Mouse (Mus musculus) liver, embryonic 15.5 days (tissue): ENCODE measurements around the gene Ralgps1. TPM values are rescaled to one million over a fixed set of nuclear protein-coding genes. Genes with fewer than 3 reads are reported as not detected.

ENCODE experiments used
- ATAC-seq: fragments of 200-750 bp; cut with Nextera tagmentation; 2 replicates; pipeline ENCODE4 v1.8.0; 2017; ENCODE audit warnings: moderate number of reproducible peaks, mild to moderate bottlenecking, moderate library complexity; ENCODE audit not compliant: insufficient read depth
- H3K27ac ChIP-seq: fragments of 300-500 bp; sonication (generic); replicated peaks from 2 replicates; pipeline ENCODE4 v1.5.1; 2015; ENCODE audit warnings: mild to moderate bottlenecking, inconsistent platforms
- H3K27me3 ChIP-seq: fragments of 300-500 bp; sonication (generic); 2 replicates; pipeline ENCODE4 v1.6.1; 2015; ENCODE audit warnings: mild to moderate bottlenecking, inconsistent platforms
- H3K36me3 ChIP-seq: fragments of 300-500 bp; sonication (generic); replicated peaks from 2 replicates; pipeline ENCODE4 v1.6.1; 2015; ENCODE audit warnings: moderate library complexity, mild to moderate bottlenecking, inconsistent platforms
- H3K4me1 ChIP-seq: fragments of 300-500 bp; sonication (generic); replicated peaks from 2 replicates; pipeline ENCODE4 v1.6.1; 2015; ENCODE audit warnings: inconsistent platforms
- H3K4me2 ChIP-seq: fragments of 300-500 bp; sonication (generic); 2 replicates; pipeline ENCODE4 v1.6.1; 2015; ENCODE audit warnings: moderate library complexity, mild to moderate bottlenecking, inconsistent platforms
- H3K4me3 ChIP-seq: fragments of 300-500 bp; sonication (generic); replicated peaks from 2 replicates; pipeline ENCODE4 v1.5.1; 2015; ENCODE audit warnings: mild to moderate bottlenecking, inconsistent platforms
- H3K9ac ChIP-seq: fragments of 300-500 bp; sonication (generic); 2 replicates; pipeline ENCODE4 v1.6.1; 2015; ENCODE audit warnings: moderate library complexity, mild to moderate bottlenecking, inconsistent platforms
- H3K9me3 ChIP-seq: fragments of 300-500 bp; sonication (generic); replicated peaks from 2 replicates; pipeline ENCODE4 v1.6.1; 2016; ENCODE audit warnings: inconsistent platforms
- WGBS: fragments of 180-500 bp; shearing (Covaris S2); methylation state at CpG from one replicate; pipeline ENCODE4 v1.1.7; 2015; ENCODE audit warnings: mixed read lengths; ENCODE audit not compliant: insufficient replicate concordance; 5-methylcytosine and 5-hydroxymethylcytosine counted together
- polyA plus RNA-seq: library from polyadenylated mRNA; unstranded; fragments of >200 nt; fragmentation: Nextera tagmentation; extraction: Ambion mirVana; gene quantifications from 2 replicates; pipeline ENCODE4 v1.2.1, GENCODE M21; 2015

Gene Ralgps1
- polyA plus RNA-seq, 1 experiment from 2014 or later: 0.90 TPM

DNA sequence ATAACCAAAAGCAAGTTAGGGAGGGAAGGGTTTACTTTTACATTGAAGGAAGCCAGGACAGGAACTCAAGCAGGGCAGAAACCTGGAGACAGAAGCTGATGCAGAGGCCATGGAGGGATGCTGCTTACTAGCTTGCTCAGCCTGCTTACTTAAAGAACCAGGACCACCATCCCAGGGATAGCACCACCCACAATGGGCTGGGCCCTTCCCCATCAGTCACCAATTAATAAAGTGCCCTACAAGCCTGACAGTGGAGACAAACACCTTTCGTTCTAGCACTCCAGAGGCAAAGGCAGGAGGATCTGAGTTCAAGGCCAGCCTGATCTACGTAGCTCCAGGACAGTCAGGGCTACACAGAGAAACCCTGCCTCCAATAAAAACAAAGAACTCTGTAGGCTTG lies 23.8 kb upstream of the Ralgps1 start:
- WGBS: 72% methylated on average over 2 of the region's 2 CpGs
- H3K4me2 ChIP-seq: no peak overlapping the region
- no peak for ATAC-seq
- H3K36me3 ChIP-seq: no peaks in the 10 kb centered on the region
- no peaks in the 10 kb centered on the region for H3K9me3 ChIP-seq
- no peaks in the 10 kb centered on the region for H3K27me3 ChIP-seq
- H3K9ac ChIP-seq: no peak overlapping the region
- no peak overlapping the region for H3K4me3 ChIP-seq
- H3K4me1 ChIP-seq: no peaks in the 10 kb centered on the region
- H3K27ac ChIP-seq: no peak overlapping the region

GRCm38 (mm10) chr2:33393951-33394635 lies 22.8 kb upstream of the Ralgps1 start:
- H3K9ac ChIP-seq: no peak overlapping the region
- H3K27ac ChIP-seq: no peak overlapping the region
- no peaks in the 10 kb centered on the region for H3K9me3 ChIP-seq
- H3K27me3 ChIP-seq: no peaks in the 10 kb centered on the region
- H3K36me3 ChIP-seq: no peaks in the 10 kb centered on the region
- H3K4me1 ChIP-seq: no peaks in the 10 kb centered on the region
- 66% methylated on average over 11 of the region's 11 CpGs for WGBS
- H3K4me2 ChIP-seq: no peak overlapping the region
- H3K4me3 ChIP-seq: no peak overlapping the region
- no peak for ATAC-seq

GRCm38 (mm10) chr2:33393021-33393420 lies 21.7 kb upstream of the Ralgps1 start:
- Histone ChIP-seq H3K27me3 (no peaks in the 10 kb centered on the region), H3K9ac (no peak overlapping the region), H3K4me2 (no peak overlapping the region), H3K27ac (no peak overlapping the region), H3K4me3 (no peak overlapping the region), H3K9me3 (no peaks in the 10 kb centered on the region), H3K4me1 (no peaks in the 10 kb centered on the region), H3K36me3 (no peaks in the 10 kb centered on the region)
- no peak for ATAC-seq

- peak overlapping the region; percentile 88 for H3K4me2 ChIP-seq
- no peak overlapping the region for H3K27ac ChIP-seq
- H3K9ac ChIP-seq: no peak overlapping the region
- no peaks in the 10 kb centered on the region for H3K36me3 ChIP-seq
- 29% methylated on average over 18 of the region's 18 CpGs for WGBS
- H3K4me3 ChIP-seq: peak overlapping the region; percentile 68
- no peak for ATAC-seq
- H3K27me3 ChIP-seq: no peaks in the 10 kb centered on the region
- H3K9me3 ChIP-seq: no peaks in the 10 kb centered on the region
- H3K4me1 ChIP-seq: peaks cover 12% of the 10 kb centered on the region
Observed at GRCm38 (mm10) chr2:33371648-33372408, 542 bp upstream of the Ralgps1 start.

DNA sequence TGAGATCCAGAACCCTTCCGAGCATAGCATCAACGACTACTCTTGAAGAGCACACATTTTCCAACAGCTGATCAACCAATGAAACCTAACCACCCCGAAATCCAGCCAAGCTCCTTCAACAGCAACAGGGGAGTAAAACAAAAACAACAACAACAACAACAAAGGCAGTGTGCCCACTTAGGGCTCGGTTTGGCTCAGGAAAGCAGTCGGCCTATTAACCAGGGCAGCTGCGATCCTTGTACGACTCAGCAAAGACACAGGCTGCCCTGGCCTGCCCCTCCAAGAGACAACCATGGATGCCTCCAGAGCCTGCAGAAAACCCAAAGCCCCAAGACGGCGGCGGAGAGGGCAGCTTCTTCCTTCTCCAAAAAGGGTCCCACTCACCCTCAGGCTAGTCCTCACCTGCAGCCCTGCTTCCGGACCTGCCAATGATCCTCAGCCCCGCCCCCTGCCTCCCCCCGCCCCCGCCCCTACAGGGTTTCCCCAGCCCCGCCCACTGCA lies 960 bp downstream of the Ralgps1 start:
- peaks cover 19% of the 10 kb centered on the region for H3K4me1 ChIP-seq
- H3K27me3 ChIP-seq: no peaks in the 10 kb centered on the region
- ATAC-seq: no peak; the same call in none of the 2 replicates
- WGBS: 18% methylated on average over 14 of the region's 15 CpGs
- no peak overlapping the region for H3K9ac ChIP-seq
- peak overlapping the region; percentile 68 for H3K4me3 ChIP-seq
- no peaks in the 10 kb centered on the region for H3K9me3 ChIP-seq
- H3K4me2 ChIP-seq: peak overlapping the region; percentile 88
- H3K36me3 ChIP-seq: no peaks in the 10 kb centered on the region
- H3K27ac ChIP-seq: no peak overlapping the region

DNA sequence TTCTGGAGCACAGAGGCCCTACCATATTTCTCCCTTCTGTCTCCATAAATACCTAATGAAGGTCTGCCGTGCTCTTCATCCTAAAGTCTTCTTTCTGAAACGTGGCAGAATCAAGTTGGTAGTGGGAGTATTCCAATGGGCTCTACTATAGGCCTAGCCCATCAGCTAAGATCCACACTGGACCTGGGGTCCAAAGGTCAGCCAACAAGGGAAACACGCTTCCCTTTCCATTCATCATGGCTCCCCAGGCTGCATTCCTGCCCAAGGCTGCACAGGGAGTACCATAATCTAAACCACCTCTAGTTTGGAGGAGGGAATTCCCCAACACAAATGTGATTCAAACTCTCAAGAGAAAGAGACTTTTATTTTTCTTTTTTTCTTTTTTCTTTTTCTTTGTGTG lies 1.8 kb downstream of the Ralgps1 start:
- Histone ChIP-seq H3K27me3 (no peaks in the 10 kb centered on the region), H3K4me2 (no peak overlapping the region), H3K9me3 (no peaks in the 10 kb centered on the region), H3K27ac (no peak overlapping the region), H3K9ac (no peak overlapping the region), H3K4me1 (peaks cover 21% of the 10 kb centered on the region), H3K4me3 (no peak overlapping the region), H3K36me3 (no peaks in the 10 kb centered on the region)
- no peak for ATAC-seq
- 61% methylated on average over 3 of the region's 3 CpGs for WGBS

DNA sequence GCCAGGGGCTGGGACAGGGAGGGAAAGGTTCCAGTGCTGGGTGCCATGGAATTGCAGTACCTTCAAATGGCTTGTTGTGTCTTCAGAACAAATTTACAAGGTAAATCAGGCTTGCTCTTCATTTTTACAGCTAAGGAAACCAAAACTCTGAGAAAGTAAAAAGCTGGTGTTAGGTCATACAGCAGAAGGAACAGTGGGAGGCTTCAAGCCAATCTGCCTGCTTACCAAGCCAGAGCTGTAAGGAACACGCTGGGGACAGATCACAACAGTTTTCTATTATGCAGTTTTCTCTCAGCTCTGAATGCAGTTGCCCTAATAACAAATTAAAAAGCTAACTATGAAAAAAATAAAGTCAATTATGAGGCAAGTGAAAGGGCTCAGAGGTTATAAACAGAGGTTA lies 2.8 kb downstream of the Ralgps1 start:
- 77% methylated on average over 1 of the region's 1 CpGs for WGBS
- H3K9me3 ChIP-seq: no peaks in the 10 kb centered on the region
- peaks cover 21% of the 10 kb centered on the region for H3K4me1 ChIP-seq
- H3K27ac ChIP-seq: no peak overlapping the region
- H3K27me3 ChIP-seq: no peaks in the 10 kb centered on the region
- no peak overlapping the region for H3K4me3 ChIP-seq
- no peak overlapping the region for H3K9ac ChIP-seq
- H3K36me3 ChIP-seq: no peaks in the 10 kb centered on the region
- no peak for ATAC-seq
- H3K4me2 ChIP-seq: no peak overlapping the region

DNA sequence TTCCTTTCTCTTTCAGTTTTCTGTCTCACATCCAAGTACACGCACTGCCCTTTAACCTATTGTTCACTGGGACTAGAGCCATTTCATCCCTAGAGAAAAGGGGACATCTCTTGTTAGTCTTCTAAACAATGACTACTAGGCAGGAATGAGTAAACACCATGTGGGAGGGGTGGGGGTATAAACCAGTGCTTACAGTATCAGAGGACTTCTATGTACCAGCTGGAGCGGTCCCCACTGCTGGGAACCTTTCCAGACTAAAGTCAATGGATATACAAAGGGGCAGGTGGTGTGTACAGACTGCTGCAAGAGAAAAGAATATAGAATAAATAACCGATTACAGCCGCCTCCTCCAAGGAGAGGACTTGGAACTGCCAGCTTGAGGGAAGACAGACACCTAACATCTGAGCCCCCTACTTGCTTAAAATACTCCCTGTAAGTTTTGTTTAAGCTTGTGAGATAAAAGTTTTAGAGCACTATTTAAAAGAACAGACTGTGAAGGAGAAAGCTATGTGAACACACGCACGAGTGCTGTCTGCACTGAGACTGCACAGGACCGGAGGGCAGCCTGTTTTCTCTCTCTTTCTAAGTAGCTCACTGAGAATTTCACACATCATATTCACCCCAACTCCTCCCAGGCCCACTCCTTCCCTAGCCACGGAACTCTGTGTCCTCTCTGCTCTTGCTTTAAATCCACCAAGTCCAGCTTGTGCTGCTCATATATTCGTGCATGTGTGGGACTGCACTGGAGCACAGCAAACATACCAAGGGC lies 5.4 kb downstream of the Ralgps1 start:
- Histone ChIP-seq H3K27me3 (no peaks in the 10 kb centered on the region), H3K27ac (peak overlapping the region; percentile 15; the same call in 1 of the 2 replicates), H3K4me2 (no peak overlapping the region; the same call in 1 of the 2 replicates), H3K36me3 (no peaks in the 10 kb centered on the region), H3K9ac (no peak overlapping the region), H3K4me3 (no peak overlapping the region), H3K9me3 (no peaks in the 10 kb centered on the region), H3K4me1 (peaks cover 24% of the 10 kb centered on the region)
- WGBS: 63% methylated on average over 9 of the region's 9 CpGs
- ATAC-seq: peak; percentile 59; the same call in 1 of the 2 replicates

GRCm38 (mm10) chr2:33364656-33365055 lies 6.6 kb downstream of the Ralgps1 start:
- Histone ChIP-seq H3K4me2 (no peak overlapping the region), H3K9me3 (no peaks in the 10 kb centered on the region), H3K9ac (no peak overlapping the region), H3K36me3 (no peaks in the 10 kb centered on the region), H3K4me3 (no peak overlapping the region), H3K27me3 (no peaks in the 10 kb centered on the region), H3K27ac (no peak overlapping the region; the same call in 1 of the 2 replicates), H3K4me1 (peaks cover 17% of the 10 kb centered on the region)
- 67% methylated on average over 4 of the region's 4 CpGs for WGBS
- no peak for ATAC-seq

GRCm38 (mm10) chr2:33363890-33364289 lies 7.4 kb downstream of the Ralgps1 start:
- no peak overlapping the region for H3K9ac ChIP-seq
- H3K27ac ChIP-seq: no peak overlapping the region
- no peaks in the 10 kb centered on the region for H3K36me3 ChIP-seq
- H3K4me3 ChIP-seq: no peak overlapping the region
- no peaks in the 10 kb centered on the region for H3K9me3 ChIP-seq
- H3K4me1 ChIP-seq: peaks cover 17% of the 10 kb centered on the region
- H3K27me3 ChIP-seq: no peaks in the 10 kb centered on the region
- 62% methylated on average over 4 of the region's 4 CpGs for WGBS
- ATAC-seq: no peak
- H3K4me2 ChIP-seq: no peak overlapping the region

DNA sequence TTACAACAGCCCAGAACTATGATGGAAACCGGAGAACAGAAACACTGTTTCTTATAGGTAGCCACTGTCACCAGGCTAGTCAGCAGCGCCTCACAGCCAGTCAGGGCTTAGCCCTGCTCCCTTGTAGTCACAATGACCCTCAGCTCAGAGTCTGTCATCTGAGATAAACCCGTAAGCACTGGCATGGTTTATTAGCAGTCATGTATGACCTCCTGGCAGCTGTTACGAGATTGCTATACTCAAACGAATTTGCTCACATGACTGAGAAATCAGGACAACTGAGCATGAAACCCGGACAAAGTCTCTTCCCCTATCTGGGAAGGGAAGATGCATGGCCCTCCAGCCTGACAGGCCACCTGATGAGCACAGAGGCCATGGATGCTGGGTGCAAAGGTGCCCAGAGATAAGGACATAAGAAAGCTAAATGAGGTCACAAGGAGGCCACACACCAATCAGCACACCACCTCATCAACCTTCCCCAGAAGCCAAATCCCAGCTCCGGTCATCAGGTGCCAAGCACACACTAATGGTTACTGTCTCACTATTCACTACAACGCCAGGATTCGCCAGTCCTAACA lies 10.1 kb downstream of the Ralgps1 start:
- H3K4me2 ChIP-seq: no peak overlapping the region
- no peaks in the 10 kb centered on the region for H3K27me3 ChIP-seq
- H3K4me3 ChIP-seq: no peak overlapping the region
- 48% methylated on average over 9 of the region's 9 CpGs for WGBS
- no peak for ATAC-seq
- no peaks in the 10 kb centered on the region for H3K36me3 ChIP-seq
- peaks cover 14% of the 10 kb centered on the region for H3K4me1 ChIP-seq
- no peak overlapping the region for H3K27ac ChIP-seq
- no peaks in the 10 kb centered on the region for H3K9me3 ChIP-seq
- H3K9ac ChIP-seq: no peak overlapping the region
